Mouse (Mus musculus) cerebellum, adult 9-10 months (tissue): Measurements from ENCODE around the gene Ablim1.
A peak's percentile ranks its signal among the peaks of the same experiment; 100 is the strongest.
"Not testable (repeated sequence)": the region's sequence is repeated elsewhere in the genome, so short reads cannot be mapped to it uniquely, and the experiment has no call there.

Experiments used
- DNase-seq: peaks from one replicate; pipeline ENCODE4 v3.0.0; 2022

Gene Ablim1

GRCm38 (mm10) chr19:57141756-57142461, 172.8 kb downstream of the Ablim1 start:
- no peak for DNase-seq

- DNase-seq = no peak
Observed at GRCm38 (mm10) chr19:57140874-57141273, 173.8 kb downstream of the Ablim1 start.

DNA sequence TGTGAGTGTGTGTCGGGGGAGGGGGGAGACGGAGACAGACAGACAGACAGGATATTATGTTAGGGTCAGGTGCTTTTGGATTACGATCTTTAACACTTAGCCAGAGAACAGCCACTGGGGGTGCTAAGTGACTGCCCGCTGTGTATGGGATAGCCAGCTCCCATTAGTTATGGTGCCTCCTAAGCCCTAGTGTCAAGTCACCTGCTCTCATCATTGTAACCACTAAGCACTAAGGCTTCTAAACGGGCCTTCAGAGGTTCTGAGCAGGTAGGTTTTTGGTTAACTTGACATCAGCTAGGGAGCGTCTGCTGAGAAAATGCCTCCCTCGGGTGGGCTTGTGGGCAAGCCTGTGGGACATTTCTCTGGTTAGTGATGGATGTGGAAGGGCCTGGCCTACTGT, 174.6 kb downstream of the Ablim1 start:
- DNase-seq = no peak

DNA sequence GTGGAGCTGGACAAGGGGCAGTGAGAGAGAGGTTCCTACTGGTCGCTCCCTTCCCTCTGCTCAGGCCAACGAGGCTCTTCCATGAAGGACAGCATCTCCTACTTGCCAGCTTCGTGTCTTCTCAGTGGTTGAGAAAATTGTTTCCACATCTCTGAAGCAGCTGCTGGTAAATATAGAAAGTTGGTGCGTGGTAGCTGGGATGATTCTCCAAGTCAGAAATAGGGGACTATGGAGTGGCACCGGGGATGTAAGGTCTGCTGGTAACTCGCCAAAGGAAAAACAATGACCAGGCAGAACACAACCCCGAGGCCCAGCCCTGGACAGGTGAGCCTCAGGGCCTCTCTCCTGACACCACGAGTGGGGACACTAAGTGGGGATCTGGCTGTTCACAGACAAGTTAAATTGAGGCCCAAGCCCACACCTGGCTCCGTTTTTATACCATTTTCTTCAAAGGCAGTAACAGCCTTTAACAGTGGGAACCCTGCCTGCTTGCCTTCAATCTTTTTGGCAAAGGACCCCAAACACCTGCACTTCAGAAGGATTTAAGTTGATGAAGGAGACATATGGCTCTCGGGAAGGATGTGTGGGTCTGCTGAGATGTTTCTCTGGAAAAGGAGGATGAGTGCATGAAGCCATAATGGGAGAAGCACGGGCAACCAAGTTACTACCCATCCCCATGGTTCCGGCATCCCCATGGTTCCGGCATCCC, 175.7 kb downstream of the Ablim1 start:
- DNase-seq = no peak

- DNase-seq = no peak
Observed at GRCm38 (mm10) chr19:57138469-57138868, 176.2 kb downstream of the Ablim1 start.

DNA sequence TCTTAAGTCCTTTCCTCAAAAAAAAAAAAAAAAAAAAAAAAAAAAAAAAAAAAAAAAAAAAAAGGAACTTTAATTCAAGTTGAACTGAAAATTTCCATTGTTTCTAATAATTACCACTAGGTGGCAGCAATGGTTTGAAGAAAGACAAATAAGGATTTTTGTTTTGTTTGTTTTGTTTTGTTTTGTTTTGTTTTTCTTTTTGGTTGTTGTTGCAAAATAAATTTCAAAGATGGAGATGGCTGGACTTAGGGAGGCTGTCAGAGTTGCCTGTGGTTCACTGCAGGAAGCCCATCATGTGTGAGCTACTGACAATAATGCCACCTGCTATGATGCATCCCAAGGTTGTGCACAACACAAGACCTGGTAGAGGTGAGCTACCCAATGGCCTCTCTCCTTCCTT, 176.7 kb downstream of the Ablim1 start:
- DNase-seq = no peak

DNA sequence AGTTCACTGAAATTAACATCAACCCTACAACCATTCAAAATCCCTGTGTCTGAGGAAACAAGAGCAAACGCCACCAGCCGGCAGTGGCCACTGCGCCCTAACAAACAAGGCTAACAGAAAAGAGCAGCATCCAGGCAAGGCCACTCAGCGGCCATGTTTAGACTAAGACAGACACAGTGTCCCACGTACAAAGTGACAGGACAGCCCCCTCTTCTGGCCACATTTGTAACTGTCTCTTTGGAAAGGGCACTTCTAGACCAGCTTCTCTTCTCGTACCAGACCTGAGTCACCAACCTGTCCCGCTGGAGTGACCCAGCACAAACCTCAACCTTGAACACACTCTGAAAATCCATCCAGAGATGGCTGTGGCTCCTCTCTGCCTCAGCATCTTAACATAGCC, 178.5 kb downstream of the Ablim1 start:
- peak; percentile 83 for DNase-seq

- not testable (repeated sequence) for DNase-seq
Observed at GRCm38 (mm10) chr19:57135654-57136053, 179.1 kb downstream of the Ablim1 start.

DNA sequence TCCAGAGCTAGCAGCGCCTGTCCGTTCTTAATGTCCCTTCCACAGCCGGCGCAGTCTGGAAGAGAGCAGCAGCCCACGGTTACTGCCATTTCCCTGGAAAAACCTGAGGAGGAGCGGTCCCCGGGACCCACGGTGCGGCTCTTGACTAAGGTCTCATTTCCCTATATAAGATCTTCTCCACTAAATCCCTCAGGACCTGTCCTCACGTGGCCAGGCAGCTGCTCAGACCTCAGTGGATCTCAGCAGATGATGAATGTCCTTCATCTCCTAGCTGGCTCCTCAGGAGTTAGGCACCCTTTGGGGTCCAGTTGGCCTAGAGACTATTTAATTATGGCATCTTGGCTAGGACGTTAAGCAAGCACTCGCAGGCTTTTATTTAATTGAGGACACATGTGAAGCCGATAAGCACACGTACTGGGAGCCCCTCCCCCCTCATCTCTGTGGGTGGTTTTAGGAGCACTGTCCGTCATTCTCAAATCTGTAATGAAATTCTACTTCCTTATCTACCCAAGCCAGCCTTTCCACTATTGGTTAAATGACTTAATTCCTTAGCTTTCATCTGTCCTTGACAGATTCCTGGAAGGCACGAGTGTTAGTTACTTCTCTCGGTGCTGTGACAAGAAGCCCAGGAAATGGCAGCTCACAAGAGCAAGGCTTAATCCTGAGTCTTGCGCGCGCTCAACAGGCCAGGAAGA, 179.9 kb downstream of the Ablim1 start:
- DNase-seq = no peak

- no peak for DNase-seq
Observed at GRCm38 (mm10) chr19:57132916-57133520, 181.7 kb downstream of the Ablim1 start.

GRCm38 (mm10) chr19:57132281-57132680, 182.4 kb downstream of the Ablim1 start:
- no peak for DNase-seq

DNA sequence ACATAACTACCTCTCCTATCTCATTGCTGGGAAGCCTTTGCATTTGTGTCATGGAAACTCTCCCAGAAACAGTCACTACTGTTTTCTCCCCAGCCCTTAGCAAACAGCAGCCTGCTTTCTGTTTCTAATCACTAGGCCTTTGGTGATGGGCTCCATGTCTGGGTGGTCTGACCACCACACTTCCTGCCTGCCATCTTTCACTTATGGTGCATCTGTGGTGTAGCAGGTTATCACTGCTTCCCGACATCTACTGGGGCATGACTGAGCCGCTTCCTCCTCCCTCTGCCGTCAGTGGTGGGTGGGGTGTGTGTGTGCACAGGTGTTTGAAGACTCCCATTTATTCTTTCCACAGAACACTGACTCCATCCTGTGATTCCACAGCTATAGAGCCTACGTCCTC, 183.4 kb downstream of the Ablim1 start:
- DNase-seq = no peak

DNA sequence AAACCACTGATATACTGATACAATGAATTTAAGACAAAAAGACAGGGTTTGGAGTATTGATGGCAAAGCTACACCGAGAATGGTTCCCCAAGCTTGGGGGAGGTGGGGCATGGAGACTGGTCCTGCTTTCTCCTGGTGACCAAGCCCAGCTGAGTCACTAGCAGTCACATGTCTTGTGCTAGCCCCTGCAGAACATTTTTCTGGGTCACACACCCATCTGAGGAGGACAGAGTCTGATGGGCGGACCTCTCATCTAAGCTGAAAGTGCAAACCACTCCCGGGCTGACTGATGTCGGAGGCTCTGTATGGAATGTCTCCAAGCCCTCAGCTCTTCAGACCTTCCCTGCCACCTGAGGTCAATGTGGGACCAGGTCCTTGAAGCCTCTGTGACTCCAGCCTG, 184.1 kb downstream of the Ablim1 start:
- DNase-seq = no peak

DNA sequence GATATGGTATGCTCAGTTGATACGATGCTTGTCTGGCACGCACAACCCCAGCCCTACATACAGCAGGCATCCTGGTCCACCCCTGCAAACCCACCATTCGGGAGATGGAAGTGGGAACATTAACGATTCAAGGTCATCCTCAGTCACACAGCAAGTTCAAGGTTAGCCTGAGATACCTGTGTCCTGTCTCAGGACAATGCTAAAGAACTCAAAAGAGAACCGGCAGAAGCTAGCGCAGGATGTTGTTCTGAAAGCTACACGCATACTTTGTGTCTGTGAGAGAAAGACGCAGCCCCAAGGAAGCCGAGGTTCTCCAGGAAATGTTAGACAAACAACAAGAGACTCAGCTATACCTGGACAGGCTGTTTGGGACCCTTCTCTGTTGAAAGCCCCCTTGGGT, 185.0 kb downstream of the Ablim1 start:
- DNase-seq = no peak

DNA sequence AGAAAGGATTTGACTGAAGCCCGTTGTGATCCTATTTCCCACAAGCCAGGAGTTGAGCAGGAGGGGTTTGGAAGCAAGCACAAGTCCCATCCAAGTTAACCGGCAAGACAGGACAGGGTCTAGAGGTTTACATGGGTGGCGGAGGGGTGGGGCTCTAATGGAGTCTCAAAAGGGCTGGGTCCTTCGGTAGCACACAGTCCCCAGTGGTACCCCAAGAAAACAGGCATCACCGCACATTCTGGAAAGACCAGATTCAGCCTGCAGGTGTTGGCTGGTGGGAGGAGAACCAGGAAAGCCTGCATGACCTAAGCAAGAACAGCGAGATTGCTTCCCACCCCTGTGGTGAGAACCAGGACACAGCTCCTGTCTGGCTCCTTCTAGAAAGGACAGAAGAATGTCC, 186.7 kb downstream of the Ablim1 start:
- DNase-seq = no peak

- no peak for DNase-seq
Observed at GRCm38 (mm10) chr19:57127523-57127922, 187.2 kb downstream of the Ablim1 start.

GRCm38 (mm10) chr19:57126950-57127349, 187.8 kb downstream of the Ablim1 start:
- DNase-seq = no peak

GRCm38 (mm10) chr19:57124906-57125305, 189.8 kb downstream of the Ablim1 start:
- DNase-seq = no peak

- DNase-seq = no peak
Observed at GRCm38 (mm10) chr19:57124138-57124519, 190.6 kb downstream of the Ablim1 start.

- DNase-seq = peak; percentile 97
Observed at GRCm38 (mm10) chr19:57123503-57124137, 191.1 kb downstream of the Ablim1 start.

- peak; percentile 66 for DNase-seq
Observed at GRCm38 (mm10) chr19:57122261-57122660, 192.5 kb downstream of the Ablim1 start.

DNA sequence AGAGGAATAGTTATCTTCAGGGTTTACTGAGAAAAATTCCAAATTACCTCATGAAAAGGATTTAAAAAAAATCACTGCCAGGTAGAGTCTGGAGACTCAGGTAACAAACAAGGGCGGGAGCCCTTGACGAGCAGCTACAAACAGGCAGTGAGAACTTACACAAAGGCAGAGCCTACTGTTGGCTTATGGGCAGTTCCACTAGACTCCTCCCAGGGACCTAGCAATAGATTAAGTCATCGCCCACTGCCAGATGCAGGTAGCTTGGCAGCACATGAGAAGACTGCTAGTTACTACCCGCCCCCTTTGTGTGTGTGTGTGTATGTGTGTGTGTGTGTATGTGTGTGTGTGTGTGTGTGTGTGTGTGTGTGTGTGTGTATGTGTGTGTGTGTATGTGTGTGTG, 193.7 kb downstream of the Ablim1 start:
- DNase-seq = no peak

DNA sequence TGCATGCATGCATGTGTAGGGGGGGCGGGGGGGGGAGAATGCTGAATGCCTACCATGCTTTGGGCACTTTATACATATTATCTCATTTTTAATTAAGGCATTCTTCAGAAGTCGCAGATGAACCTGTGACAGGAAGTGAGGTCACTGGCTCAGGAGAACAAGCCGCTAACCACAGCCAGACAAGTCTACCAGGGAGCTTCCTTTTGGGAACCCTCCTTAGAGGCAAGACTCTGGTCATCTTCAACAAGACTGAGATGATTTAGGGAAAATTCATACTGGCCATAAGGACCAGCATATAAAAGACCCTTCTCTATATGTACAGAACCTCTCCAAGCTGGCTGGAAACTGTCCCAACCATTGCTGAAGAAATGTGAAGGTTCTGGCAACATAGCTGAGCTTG, 195.1 kb downstream of the Ablim1 start:
- no peak for DNase-seq
